Mouse (Mus musculus) C2C12 (cell line): ENCODE data around the gene Taf12.
"Not testable (repeated sequence)": the region's sequence is repeated elsewhere in the genome, so short reads cannot be mapped to it uniquely, and the experiment has no call there.

Source experiments
- CEBPB ChIP-seq: IDR thresholded peaks from one replicate; pipeline ENCODE4 v1.6.1; 2011; ENCODE audit warnings: low read depth, mild to moderate bottlenecking, control low read depth, moderate library complexity
- CTCF ChIP-seq: IDR thresholded peaks from one replicate; pipeline ENCODE4 v1.5.1; 2011; ENCODE audit not compliant: control insufficient read depth, insufficient read depth, insufficient read length
- FOSL1 ChIP-seq: IDR thresholded peaks from one replicate; pipeline ENCODE4 v1.8.0; 2011; ENCODE audit warnings: mild to moderate bottlenecking, low read length; ENCODE audit not compliant: poor library complexity, insufficient read depth, severe bottlenecking
- MAX ChIP-seq: IDR thresholded peaks from one replicate; pipeline ENCODE4 v1.6.1; 2011; ENCODE audit warnings: mild to moderate bottlenecking, control low read depth
- MYOD1 ChIP-seq: IDR thresholded peaks from one replicate; pipeline ENCODE4 v1.6.1; 2011; ENCODE audit warnings: low read depth; ENCODE audit not compliant: control insufficient read depth, insufficient read length
- USF1 ChIP-seq: IDR thresholded peaks from one replicate; pipeline ENCODE4 v1.6.1; 2011; ENCODE audit warnings: low read depth, mild to moderate bottlenecking, control low read depth, moderate library complexity

DNA sequence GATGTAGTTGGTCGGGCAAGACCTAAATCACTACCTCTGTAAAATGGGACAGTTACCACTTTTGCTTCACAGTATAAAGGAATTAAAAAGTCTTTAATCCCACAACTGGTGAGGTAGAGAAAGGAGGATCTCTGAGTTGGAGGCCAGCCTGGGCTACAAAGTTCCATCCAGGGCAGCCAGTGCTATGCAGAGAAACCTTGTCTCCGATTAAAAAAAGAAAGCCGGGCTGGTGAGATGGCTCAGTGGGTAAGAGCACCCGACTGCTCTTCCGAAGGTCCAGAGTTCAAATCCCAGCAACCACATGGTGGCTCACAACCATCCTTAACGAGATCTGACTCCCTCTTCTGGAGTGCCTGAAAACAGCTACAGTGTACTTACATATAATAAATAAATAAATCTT lies 29.3 kb downstream of the Taf12 start:
- not testable (repeated sequence) for TF ChIP-seq CTCF, CEBPB, USF1, FOSL1, MAX, MYOD1
